Mouse (Mus musculus) thymus, adult 2 months (tissue): ENCODE measurements around the gene Srarp. TPM values are rescaled to one million over a fixed set of nuclear protein-coding genes. Genes with fewer than 3 reads are reported as not detected.
A peak's percentile ranks its signal among the peaks of the same experiment; 100 is the strongest.

Experiments used
- DNase-seq: peaks from one replicate; pipeline ENCODE4 v3.0.0; 2021
- H3K27ac ChIP-seq: fragments of 200-500 bp; 2 replicates; pipeline ENCODE4 v1.5.1; 2012; ENCODE audit warnings: low read length, control low read depth; ENCODE audit not compliant: control insufficient read depth, insufficient read depth
- H3K27me3 ChIP-seq: fragments of 200-500 bp; 2 replicates; pipeline ENCODE4 v1.6.1; 2012; ENCODE audit warnings: mild to moderate bottlenecking, low read length, moderate library complexity, mixed read lengths; ENCODE audit not compliant: control insufficient read depth, insufficient read depth
- H3K36me3 ChIP-seq: fragments of 200-500 bp; 2 replicates; pipeline ENCODE4 v1.6.1; 2012; ENCODE audit warnings: mild to moderate bottlenecking, low read length, moderate library complexity; ENCODE audit not compliant: control insufficient read depth, insufficient read depth
- H3K4me1 ChIP-seq: fragments of 200-500 bp; replicated peaks from 2 replicates; pipeline ENCODE4 v1.6.1; 2012; ENCODE audit warnings: low read length; ENCODE audit not compliant: control insufficient read depth, insufficient read depth
- H3K4me3 ChIP-seq: fragments of 200-500 bp; 2 replicates; pipeline ENCODE4 v1.5.1; 2012; ENCODE audit warnings: mild to moderate bottlenecking, low read length, control low read depth, moderate library complexity; ENCODE audit not compliant: control insufficient read depth, insufficient read depth
- CTCF ChIP-seq: fragments of 200-500 bp; IDR thresholded peaks from 2 replicates; pipeline ENCODE4 v1.5.1; 2012; ENCODE audit warnings: mild to moderate bottlenecking, control low read depth, low read length, moderate library complexity, borderline replicate concordance; ENCODE audit not compliant: control insufficient read depth, poor library complexity, insufficient read depth; ENCODE audit errors: extremely low read depth
- POLR2A ChIP-seq: fragments of 200-500 bp; IDR thresholded peaks from 2 replicates; pipeline ENCODE4 v1.6.1; 2012; ENCODE audit warnings: mild to moderate bottlenecking, low read length, control low read depth, moderate library complexity; ENCODE audit not compliant: control insufficient read depth, poor library complexity, insufficient read depth; ENCODE audit errors: extremely low read depth
- WGBS: fragments of 180-500 bp; shearing (Covaris S2); methylation state at CpG from one replicate; pipeline ENCODE4 v1.1.7; 2018; 5-methylcytosine and 5-hydroxymethylcytosine counted together
- polyA plus RNA-seq: library from polyadenylated mRNA; depleted of rRNA; stranded (reverse); fragments of >200 nt; gene quantifications from 2 replicates; pipeline ENCODE4 v1.2.3, GENCODE M21; 2012

The Srarp gene
- polyA plus RNA-seq, 1 experiment = 0.42 TPM

GRCm38 (mm10) chr4:141439083-141439803 is 3.3 kb upstream of the Srarp start:
- TF ChIP-seq POLR2A (no peak), CTCF (no peak)
- H3K4me3 ChIP-seq = no peak overlapping the region
- no peaks in the 10 kb centered on the region for H3K36me3 ChIP-seq
- WGBS = 70% methylated on average over 12 of the region's 12 CpGs
- H3K4me1 ChIP-seq = peaks cover 3% of the 10 kb centered on the region
- no peaks in the 10 kb centered on the region for H3K27me3 ChIP-seq
- no peak overlapping the region for H3K27ac ChIP-seq
- DNase-seq = no peak

GRCm38 (mm10) chr4:141433191-141433590 is 2.7 kb downstream of the Srarp start:
- 93% methylated on average over 18 of the region's 18 CpGs for WGBS
- DNase-seq = no peak
- Histone ChIP-seq H3K27me3 (no peaks in the 10 kb centered on the region), H3K4me1 (0 out of 2 replicates have a peak, but pooled peaks cover 3% of the 10 kb centered on the region), H3K27ac (no peak overlapping the region), H3K4me3 (no peak overlapping the region), H3K36me3 (no peaks in the 10 kb centered on the region)
- TF ChIP-seq CTCF = no peak
- no peak for TF ChIP-seq POLR2A

- H3K27ac ChIP-seq = no peak overlapping the region
- DNase-seq = no peak
- 0 out of 2 replicates have a peak, but pooled peaks cover 3% of the 10 kb centered on the region for H3K4me1 ChIP-seq
- WGBS = 87% methylated on average over 14 of the region's 14 CpGs
- no peak for TF ChIP-seq POLR2A
- no peak for TF ChIP-seq CTCF
- H3K36me3 ChIP-seq = no peaks in the 10 kb centered on the region
- H3K4me3 ChIP-seq = no peak overlapping the region
- no peaks in the 10 kb centered on the region for H3K27me3 ChIP-seq
Measured at GRCm38 (mm10) chr4:141432666-141433065, 3.2 kb downstream of the Srarp start.

GRCm38 (mm10) chr4:141430997-141431396 is 4.9 kb downstream of the Srarp start:
- peak; percentile 78 for DNase-seq

GRCm38 (mm10) chr4:141429847-141430246 is 6.1 kb downstream of the Srarp start:
- DNase-seq = no peak
- peaks cover 14% of the 10 kb centered on the region for H3K4me1 ChIP-seq
- no peaks in the 10 kb centered on the region for H3K27me3 ChIP-seq
- TF ChIP-seq POLR2A (no peak), CTCF (no peak)
- H3K4me3 ChIP-seq = no peak overlapping the region
- WGBS = 71% methylated on average over 9 of the region's 9 CpGs
- H3K27ac ChIP-seq = no peak overlapping the region
- no peaks in the 10 kb centered on the region for H3K36me3 ChIP-seq

More at GRCm38 (mm10) chr4:141430997-141431396, 4.9 kb downstream of the Srarp start:
- Histone ChIP-seq H3K27me3 (no peaks in the 10 kb centered on the region), H3K4me3 (no peak overlapping the region), H3K4me1 (0 out of 2 replicates have a peak, but pooled peaks cover 6% of the 10 kb centered on the region), H3K27ac (no peak overlapping the region), H3K36me3 (no peaks in the 10 kb centered on the region)
- 16% methylated on average over 9 of the region's 9 CpGs for WGBS
- TF ChIP-seq POLR2A (no peak), CTCF (peak; percentile 52; the same call in 1 of the 2 replicates)

GRCm38 (mm10) chr4:141429381-141429780 is 6.5 kb downstream of the Srarp start:
- Histone ChIP-seq H3K27ac (no peak overlapping the region), H3K4me3 (no peak overlapping the region), H3K36me3 (no peaks in the 10 kb centered on the region), H3K4me1 (peaks cover 15% of the 10 kb centered on the region), H3K27me3 (no peaks in the 10 kb centered on the region)
- TF ChIP-seq POLR2A (no peak), CTCF (no peak)
- DNase-seq = no peak
- 81% methylated on average over 6 of the region's 6 CpGs for WGBS

GRCm38 (mm10) chr4:141427921-141428320 is 8.0 kb downstream of the Srarp start:
- TF ChIP-seq CTCF = no peak
- no peak for TF ChIP-seq POLR2A
- peaks cover 15% of the 10 kb centered on the region for H3K4me1 ChIP-seq
- no peak overlapping the region for H3K27ac ChIP-seq
- 95% methylated on average over 13 of the region's 13 CpGs for WGBS
- no peaks in the 10 kb centered on the region for H3K36me3 ChIP-seq
- DNase-seq = no peak
- no peak overlapping the region for H3K4me3 ChIP-seq
- no peaks in the 10 kb centered on the region for H3K27me3 ChIP-seq
